Mouse (Mus musculus) skeletal muscle tissue, adult 2 months (tissue): ENCODE data around the gene Capn5.

Experiments used
- DNase-seq: peaks from one replicate; pipeline ENCODE4 v3.0.0-alpha.2; 2012; ENCODE audit warnings: low read depth, low spot score

Gene Capn5

DNA sequence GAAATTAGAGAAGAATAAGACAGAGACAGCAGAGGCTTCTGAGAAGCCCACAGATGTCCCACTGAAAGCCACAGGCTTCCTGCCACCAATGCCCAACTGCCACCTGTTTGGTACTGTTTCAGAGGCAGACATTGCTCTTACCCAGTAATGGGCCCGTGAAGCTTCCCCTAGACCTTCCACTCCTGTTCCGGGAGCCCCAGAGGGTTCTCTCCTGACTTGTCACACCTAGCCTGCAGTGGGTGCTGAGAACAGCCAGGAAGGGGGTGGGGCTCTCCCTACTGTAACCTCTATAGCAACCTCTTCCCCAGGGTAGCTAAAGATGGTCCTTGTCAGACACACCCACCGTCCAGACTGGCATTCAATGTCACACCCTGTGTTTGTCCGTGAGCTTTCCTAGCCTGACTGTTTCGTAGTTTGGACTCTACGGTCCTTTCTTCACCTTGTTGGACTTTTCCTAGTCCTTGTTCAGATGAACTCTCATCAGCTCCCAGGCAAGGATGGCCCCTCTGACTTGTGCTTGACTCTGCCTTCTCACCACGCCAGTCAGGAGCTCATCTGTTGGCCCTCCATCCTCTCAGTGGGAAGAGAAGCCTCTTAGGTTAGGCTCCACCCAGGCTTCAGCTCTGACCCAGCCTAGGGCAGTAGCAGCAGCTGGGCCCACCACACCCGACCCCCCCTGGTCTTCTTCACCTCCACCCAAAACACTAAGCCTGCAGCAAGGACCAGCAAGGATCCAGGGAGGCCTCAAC lies 1.6 kb downstream of the Capn5 start:
- no peak for DNase-seq

DNA sequence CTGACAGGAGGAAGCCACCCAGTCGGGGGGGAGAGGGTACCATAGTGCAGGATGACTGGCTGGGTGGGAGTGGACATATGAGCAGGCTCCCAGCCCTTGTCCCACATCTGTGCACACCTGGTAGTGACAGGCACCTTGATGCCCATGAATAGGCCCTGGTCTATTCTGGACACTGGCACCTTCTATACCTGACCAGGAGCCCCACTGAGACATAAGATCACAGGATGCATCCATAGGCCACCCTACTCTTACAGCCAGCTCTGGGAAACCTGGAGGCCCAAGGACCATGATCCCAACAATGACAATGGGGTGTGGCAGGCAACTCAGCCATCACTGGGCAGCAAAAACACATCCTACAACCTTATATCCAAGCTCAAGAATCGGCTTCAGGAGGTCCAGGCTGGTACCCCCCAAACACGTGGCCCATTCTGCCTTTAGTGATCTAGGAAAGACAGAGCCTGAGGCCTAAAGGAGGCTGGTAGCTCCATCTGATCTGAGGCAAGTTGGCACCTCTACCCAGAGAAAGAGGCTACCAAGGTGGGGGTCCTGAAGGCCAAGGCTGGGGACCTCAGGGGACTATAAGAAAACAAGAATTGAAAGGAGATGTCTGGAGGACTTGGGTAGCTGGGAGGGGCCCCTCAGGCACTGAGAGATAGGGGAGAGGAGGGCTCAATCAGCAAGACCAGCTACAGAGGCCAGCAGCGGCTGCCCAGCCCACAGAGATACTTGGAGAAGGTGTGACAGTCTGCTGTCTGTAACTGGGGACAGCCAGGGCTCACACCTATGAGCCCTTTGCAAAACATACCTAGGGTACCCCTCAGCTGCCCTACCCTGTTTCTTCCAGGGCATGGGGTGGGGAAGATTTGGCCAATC lies 3.0 kb downstream of the Capn5 start:
- DNase-seq = no peak

DNA sequence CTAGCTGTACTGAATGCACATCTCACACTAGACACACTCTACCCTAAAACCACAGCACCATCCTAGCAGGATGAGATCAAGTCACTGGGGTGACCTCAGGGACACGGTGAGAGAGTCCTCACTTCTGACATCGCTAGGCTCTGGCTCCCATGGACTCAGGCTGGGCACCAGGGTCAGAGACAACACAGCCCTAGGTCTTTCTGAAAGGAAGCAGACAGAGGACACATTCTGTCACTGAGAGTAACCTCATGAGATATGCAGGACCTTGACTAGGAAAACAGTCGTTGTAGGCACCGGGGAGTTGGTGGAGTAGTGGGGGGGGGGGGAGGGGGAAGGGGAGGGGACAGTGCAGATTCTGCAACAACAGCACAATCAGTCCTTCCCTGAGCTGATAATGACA lies 4.7 kb downstream of the Capn5 start:
- DNase-seq = no peak

DNA sequence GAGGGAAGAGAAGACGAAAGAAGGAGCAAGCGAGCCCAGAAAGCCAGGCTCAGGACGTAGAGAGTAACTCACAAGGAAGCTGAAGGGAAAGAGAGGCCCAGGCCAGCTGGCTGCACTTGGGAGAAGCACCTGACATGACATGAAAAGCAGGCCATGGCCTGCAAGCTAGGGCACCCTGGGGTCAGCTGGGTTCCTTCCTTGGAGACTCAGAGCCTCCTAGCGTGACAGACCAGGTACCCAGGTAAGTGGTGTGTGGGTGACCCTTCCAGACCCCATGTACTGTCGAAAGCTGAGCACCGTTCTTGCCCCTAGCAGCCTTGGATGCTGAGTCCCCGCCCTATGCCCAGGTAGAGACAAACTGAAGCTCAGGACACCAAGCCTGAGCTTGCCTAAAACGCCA lies 5.4 kb downstream of the Capn5 start:
- DNase-seq = no peak

DNA sequence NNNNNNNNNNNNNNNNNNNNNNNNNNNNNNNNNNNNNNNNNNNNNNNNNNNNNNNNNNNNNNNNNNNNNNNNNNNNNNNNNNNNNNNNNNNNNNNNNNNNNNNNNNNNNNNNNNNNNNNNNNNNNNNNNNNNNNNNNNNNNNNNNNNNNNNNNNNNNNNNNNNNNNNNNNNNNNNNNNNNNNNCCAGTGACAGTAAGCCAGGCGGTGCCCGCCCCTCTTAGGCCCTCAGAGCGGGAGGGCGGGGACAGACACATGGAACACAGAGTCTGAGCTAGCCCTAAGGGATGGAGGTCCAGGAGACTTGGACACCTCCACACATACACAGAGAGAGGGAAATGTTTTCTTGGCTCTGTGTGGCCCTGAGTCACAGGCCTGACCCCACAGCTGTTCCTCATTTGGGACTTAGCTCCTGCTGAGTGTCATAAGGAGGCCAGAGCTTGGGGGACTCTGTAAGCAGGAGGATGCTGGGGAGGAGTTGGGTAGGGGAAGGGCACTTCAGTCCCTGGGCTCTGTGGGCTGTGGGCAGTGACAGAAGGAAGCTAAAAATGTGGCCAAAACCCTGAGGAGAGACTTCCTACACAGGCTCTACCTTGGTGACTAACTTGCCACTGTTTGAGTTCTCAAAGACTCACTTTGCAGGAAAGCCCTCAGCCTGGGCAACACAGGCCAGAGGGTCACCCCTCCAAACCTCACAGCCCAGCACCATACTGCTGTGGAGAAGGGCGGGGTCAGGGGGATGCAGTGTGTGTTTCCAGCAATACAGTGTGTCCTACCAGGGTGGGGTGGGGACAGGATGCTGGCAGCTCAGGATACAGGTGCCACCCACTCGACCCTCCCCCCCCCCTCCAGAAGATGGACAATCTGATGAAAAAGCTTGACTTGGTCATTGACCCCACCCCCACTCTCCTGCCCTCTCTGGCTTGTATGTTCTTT lies 6.7 kb downstream of the Capn5 start:
- DNase-seq = peak; percentile 78

DNA sequence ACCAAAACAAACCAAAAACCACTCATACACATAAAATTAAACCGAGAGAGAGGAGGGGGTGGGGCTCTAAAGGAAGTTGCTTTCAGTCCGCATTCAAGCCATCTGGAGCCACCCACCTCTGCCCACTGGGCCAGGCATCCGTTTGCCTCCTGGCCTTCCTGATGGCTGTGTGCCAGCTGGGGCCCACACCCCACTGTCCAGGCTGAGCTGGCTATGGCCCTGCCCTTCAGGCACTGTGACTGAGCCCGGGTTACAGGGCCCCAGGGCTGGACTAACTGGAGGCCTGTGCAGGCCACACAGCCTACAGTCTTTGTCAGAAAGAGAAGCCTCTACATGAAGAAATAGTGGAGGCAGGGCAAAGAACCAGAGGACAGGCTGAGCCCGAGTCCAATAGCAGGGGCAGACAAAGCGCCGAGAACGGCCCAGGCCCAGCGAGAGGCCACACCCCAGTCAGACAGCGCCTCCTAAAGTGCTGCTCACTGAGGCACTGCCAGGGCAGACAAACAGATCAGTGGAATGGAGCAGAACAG lies 13.0 kb downstream of the Capn5 start:
- peak; percentile 30 for DNase-seq

DNA sequence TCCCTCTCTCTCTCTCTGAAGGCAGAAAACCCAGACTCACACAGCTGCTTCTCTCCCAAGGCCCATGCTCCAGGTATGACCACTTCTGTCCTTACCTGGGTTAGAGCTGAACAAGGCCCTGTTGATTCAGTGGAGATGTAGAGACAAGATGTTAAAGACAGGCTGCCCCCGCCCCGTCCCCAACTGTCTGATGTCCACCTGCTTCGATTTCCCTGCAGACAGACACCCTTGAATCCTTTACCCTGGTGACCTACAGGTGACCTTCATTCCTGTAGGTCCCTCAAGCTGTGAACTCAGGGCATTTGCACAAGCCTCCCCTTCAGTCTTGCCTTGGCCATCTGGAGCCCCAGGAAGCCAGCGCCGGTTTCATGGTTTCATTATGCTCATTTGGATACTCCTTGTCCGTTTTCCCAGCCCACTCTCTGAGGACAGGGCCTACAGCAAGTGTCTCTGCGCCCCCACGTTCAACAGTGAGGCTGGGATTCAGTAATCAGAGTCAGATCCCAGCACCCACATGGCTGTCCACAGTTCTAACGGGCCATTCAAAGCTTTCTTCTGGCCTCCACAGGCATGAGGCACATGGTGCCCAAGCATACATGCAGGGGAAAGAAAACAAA lies 13.6 kb downstream of the Capn5 start:
- DNase-seq = no peak

DNA sequence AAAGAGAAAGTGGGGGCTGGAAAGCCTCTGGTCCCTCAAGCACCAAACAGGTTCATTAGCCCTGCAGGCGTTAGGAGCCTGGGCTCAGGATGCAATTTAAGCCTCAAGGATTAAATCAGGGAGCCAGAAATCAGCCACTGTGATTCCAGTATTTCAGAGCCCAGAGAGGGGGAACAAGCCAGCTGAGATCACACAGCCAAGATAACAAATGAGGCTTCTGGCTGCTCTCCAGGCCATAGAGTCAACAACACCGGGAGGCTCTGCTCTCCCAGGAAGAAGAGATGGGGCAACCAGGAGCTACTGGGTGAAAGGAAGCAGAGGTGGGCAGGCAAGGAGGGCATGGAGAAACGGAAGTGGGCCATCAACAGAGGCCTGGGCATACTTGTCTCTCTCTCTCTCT lies 14.4 kb downstream of the Capn5 start:
- no peak for DNase-seq

DNA sequence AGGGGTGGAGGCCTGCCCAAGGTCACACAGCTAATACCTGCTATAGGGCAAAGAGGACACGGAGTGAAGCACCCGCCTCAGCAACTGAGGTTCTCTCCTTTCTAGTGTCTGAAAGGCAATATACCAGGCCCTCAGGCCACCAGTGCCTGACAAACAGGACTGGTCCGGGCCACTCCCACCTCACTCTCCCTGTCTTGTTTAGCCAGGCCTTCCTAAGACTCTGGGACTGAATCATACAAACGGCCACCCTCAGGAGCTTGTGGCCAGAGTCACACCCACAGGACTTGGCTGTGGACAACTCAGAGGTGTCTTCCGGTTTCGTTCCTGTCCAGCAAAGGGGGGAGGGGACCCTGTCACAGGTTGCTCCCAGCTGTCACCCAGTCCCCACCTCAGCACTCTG lies 15.8 kb downstream of the Capn5 start:
- DNase-seq = no peak

DNA sequence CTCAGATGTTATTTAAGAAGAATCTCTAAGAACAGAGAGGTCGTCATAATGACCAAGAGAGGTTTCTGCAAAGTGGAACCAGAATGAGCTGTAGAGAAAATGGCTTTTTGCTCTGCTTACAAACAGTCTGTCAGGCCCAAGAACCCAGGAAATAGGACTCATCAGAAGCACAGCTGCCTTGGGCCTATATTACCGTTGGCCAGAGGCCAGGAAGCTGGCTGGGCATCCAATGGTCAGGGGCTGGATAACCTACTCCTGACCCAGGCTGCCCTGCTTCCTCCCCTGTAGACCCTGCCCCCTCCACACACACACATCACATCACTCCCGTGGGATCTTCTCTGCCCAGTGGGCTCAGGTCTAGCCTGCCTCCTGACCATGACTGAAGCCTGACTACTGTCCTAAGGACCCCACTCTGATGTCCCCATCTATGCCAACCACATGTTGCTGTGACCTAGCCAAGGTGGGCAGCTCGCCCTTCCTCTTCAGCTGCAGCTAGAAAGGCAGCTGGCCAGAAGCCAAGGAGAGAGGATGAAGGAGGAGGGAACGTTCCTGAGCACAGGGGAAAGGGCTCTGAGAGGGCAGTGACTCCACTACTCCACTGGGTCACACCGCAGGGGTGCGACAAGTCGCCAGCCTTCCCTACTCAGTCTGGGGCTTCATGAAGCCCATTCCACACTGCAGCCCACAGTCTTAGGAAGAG lies 17.9 kb downstream of the Capn5 start:
- DNase-seq = no peak

DNA sequence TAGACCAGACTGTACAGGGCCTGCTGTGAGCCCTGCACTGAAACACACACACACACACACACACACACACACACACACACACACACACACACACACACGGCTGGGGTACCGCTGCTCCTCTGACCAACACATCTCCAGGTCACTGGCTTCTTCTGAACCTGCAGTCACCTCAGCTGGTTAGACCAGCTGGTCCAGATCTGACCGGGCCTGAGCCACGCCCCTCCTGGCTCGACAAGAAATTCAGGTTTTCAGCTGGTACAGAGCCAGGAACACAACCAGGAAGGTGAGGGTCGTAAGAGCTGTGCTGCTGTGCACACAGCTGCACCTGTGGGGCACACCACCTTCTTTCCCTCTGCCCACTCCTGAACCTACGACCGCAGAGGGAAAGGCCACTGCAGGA lies 19.6 kb downstream of the Capn5 start:
- no peak for DNase-seq

DNA sequence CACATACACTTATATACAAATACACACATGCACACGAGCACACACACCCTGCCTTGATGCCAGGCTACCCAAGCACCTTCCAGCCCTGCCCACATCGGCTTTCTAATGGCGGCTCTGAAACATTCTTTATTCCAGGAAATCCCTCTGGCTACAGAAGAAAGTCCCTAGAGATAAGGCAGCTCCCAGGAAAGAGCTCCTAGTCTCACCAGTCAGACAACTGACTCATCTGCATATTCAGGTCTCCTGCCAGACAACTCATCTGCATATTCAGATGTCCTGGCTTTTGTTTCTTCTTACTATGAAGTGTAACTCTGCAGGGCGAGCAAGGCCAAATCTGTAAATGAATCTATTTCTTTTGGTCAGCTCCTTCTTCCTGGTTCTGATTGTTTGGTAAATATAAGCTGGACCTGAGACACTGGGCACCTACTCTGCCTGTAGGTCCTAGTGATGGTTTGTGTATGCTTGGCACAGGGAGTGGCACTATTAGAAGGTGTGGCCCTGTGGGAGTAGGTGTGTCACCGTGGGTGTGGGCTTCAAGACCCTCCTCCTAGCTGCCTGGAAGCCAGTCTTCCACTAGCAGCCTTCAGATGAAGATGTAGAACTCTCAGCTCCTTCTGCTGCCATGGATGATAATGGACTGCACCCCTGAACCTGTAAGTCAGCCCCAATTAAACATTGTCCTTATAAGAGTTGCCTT lies 20.3 kb downstream of the Capn5 start:
- no peak for DNase-seq

DNA sequence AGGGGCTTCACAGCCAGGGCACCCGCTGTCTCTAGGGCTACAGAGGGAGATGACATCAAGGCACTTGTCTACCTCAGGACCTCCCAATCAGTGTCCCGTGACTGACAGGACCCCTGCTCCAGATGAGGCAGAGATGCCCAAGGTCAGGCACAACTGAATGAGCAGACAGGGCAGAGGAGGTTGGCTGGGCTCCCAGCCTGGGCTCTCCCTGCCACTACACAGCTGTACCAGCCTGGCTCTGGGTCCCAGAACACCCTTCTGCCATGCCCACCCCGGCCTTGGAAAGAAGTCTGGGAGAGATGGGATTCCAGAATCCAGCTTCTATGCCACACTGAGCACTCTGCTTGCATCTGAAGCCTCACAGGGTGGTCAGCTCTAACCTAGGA lies 21.8 kb downstream of the Capn5 start:
- no peak for DNase-seq

DNA sequence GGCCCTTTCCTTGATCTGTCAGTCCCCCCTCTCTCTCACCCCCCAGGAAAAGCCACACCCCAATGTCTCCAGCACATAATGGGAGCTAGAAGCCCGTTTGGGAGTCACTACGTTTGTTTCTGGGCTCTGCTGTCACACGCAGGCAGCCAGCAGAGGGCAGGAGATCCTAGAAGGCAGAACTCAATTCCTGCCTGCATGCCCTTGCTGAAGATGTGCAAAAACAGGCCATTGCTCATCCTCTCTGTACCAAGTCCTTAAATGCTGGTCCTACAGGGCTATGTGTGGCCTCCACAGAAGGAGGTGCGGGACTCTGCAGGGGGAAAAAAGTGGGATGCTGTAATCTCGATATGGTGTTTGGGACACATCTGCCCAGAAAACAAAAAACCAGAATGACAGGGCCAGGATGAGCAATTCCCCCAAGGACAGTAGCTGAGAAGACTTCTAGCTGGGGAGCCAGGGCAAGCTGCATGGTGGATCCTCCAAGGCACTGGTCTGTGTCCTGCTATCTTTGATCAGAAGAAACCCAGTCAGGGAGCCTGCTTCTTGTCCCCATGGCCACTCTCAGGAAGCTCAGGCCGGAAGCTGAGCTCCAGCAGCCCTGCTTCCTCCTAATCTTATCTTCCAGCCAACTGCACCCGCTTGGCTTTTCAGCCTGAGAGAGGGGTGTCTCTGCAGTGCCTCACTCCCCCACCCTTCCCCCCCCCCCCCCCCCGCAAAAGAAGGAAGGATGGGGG lies 22.4 kb downstream of the Capn5 start:
- peak; percentile 38 for DNase-seq

DNA sequence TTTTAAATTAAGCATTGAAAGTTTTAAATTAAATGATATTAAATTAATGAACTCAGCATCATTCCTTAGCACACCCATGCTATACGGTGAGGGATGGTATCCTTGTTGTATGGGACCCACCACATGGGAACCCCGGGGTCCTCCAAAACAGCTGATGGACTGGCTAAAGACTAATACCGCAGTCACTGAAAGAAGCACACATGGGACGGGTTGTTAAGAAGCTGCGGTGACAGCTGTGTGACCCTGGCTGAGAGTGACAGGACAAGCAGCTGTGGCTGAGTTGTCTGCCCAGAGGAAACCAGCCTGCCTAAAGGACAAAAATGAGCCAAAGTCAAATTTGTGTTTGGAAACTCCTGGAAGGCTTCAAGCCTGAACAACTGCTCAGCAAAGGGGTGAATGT lies 24.2 kb downstream of the Capn5 start:
- DNase-seq = no peak

DNA sequence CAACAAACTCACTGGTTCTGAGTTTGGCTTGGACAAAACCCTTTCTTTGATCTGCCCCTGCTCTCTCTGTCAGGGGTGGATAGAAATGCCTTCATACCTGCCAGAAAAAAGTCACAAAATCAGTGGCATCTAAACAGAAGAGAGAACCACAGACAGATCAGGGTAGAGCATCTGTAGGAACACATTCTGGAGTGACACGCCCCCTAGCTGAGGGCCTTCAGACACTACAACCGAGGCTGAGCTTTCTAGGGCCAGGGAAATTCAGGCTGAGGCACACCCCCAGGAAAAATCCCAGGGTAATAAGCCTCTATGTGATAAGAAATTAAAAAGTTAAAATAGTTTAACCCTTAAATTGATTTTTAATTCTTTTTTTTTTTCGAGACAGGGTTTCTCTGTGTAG lies 24.7 kb downstream of the Capn5 start:
- no peak for DNase-seq

DNA sequence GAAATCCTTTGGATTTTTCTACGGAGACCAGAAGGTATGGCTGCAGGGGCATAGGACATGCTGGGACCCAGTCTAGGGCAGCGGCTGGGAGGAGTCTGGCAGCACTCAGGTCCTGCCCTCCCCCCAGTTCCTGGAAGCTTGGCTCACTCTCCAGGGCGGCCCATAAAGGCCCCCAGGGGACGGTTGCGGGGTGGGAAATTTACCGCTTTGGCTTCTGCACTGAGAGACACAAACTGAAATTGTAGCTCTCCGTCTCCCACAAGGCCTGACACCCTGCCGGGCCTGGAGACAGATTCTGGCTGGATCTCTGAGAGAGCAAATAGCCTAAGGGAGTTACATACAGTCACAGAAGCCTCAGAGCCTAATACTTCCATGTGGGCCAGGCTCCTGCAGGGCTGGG lies 25.7 kb downstream of the Capn5 start:
- peak; percentile 32 for DNase-seq

DNA sequence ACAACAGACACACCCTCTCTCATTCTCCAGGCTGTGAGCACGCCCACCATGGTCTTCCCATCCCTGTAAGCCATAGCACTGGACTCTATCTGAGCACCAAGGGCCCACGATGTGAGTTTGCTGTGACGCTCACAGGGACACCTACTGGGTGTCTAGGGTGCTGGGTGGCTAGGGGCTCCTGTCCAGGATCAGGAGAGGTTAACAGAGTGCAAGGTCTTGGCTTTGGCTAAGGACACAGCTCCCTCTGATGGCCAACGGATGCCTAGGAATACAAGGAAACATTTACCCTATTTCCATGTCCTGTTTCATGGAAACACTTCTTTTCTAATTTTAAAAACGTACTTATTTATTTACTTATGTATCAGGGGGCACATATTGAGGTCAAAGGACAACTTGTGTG lies 27.5 kb downstream of the Capn5 start:
- no peak for DNase-seq

DNA sequence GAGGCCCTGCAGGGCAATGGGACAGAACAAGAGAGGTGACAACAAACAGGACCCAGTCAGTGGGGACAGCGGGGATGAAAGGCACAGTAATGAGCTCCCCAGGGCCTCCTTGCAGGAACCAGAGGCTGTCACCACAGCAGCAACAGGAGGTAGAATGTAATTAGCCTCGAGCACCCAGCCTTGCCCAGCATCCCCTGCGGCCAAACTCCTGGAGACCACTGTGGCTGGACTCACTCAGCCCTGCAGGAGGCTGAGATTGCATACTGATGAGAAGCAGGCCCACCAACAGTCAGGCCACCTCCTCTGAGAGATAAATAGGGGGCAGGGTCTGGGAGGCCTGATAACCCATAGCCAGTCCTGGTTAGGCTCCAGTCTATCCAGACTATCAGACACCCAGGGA lies 28.3 kb downstream of the Capn5 start:
- DNase-seq = no peak
